Mouse (Mus musculus): ENCODE measurements around the gene Slc19a1.

DNA sequence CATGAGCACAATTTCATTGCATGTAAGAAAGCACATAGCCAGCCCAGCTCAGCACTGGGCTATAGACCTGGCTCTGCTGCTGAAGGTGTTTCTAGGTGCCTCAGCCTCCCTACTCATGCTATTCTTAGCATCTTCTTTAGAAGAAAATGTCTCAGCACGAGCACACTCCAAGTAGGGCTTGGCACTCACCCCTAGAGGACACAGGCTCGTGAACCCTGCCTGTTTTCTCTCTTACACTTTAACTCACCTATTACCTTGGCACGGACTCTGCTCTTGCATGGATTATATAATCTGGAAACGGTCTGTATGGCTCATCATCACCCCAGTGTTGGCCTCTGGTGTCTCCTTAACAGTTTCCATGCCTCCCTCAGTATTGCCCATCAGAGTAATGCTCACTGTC is 20.4 kb upstream of the Slc19a1 start:
- no peak for TF ChIP-seq CTCF (IDR thresholded peaks at IDR 0.05; ENCODE audit: borderline replicate concordance, insufficient read depth, low read depth, low read length)
- no peak for TF ChIP-seq POLR2A (IDR thresholded peaks at IDR 0.05; ENCODE audit: borderline replicate concordance, insufficient read depth, low read length)

All from cerebellum, adult 2 months (tissue).